Mouse (Mus musculus): ENCODE data around the gene Cfap126. TPM values are rescaled to one million over a fixed set of nuclear protein-coding genes. Genes with fewer than 3 reads are reported as not detected.
"Not testable (repeated sequence)": the region's sequence is repeated elsewhere in the genome, so short reads cannot be mapped to it uniquely, and the experiment has no call there.

Cfap126 gene
- polyA plus RNA-seq, 1 experiment: 0.39 TPM

- H3ac ChIP-seq (ENCODE audit: control insufficient read depth, insufficient read length, low read depth); H3K79me3 ChIP-seq (ENCODE audit: low read depth); H3K36me3 ChIP-seq (ENCODE audit: control insufficient read depth, insufficient read depth); H3K79me2 ChIP-seq (ENCODE audit: control insufficient read depth, insufficient read depth); H3K27me3 ChIP-seq (ENCODE audit: control insufficient read depth, insufficient read depth, insufficient read length); H3K4me3 ChIP-seq (ENCODE audit: insufficient read depth, poor library complexity, severe bottlenecking): not testable (repeated sequence)
These were observed 37.5 kb upstream of the Cfap126 start for GRCm38 (mm10) chr1:171076176-171076575.

- not testable (repeated sequence) for H3K79me2 ChIP-seq (ENCODE audit: control insufficient read depth, insufficient read depth); H3K36me3 ChIP-seq (ENCODE audit: control insufficient read depth, insufficient read depth); H3K4me3 ChIP-seq (ENCODE audit: insufficient read depth, poor library complexity, severe bottlenecking); H3ac ChIP-seq (ENCODE audit: control insufficient read depth, insufficient read length, low read depth); H3K79me3 ChIP-seq (ENCODE audit: low read depth); H3K27me3 ChIP-seq (ENCODE audit: control insufficient read depth, insufficient read depth, insufficient read length)
These were observed 36.5 kb upstream of the Cfap126 start for GRCm38 (mm10) chr1:171077192-171077591.

- not testable (repeated sequence) for H3K36me3 ChIP-seq (ENCODE audit: control insufficient read depth, insufficient read depth); H3K79me2 ChIP-seq (ENCODE audit: control insufficient read depth, insufficient read depth); H3ac ChIP-seq (ENCODE audit: control insufficient read depth, insufficient read length, low read depth); H3K4me3 ChIP-seq (ENCODE audit: insufficient read depth, poor library complexity, severe bottlenecking); H3K79me3 ChIP-seq (ENCODE audit: low read depth); H3K27me3 ChIP-seq (ENCODE audit: control insufficient read depth, insufficient read depth, insufficient read length)
These were observed 35.8 kb upstream of the Cfap126 start for GRCm38 (mm10) chr1:171077955-171078354.

GRCm38 (mm10) chr1:171078419-171078818, 35.3 kb upstream of the Cfap126 start:
- not testable (repeated sequence) for H3K4me3 ChIP-seq (ENCODE audit: insufficient read depth, poor library complexity, severe bottlenecking)

GRCm38 (mm10) chr1:171079345-171079744, 34.4 kb upstream of the Cfap126 start:
- H3K79me3 ChIP-seq (ENCODE audit: low read depth); H3K79me2 ChIP-seq (ENCODE audit: control insufficient read depth, insufficient read depth): not testable (repeated sequence)

More at GRCm38 (mm10) chr1:171078419-171078818, 35.3 kb upstream of the Cfap126 start:
- H3K36me3 ChIP-seq (ENCODE audit: control insufficient read depth, insufficient read depth); H3ac ChIP-seq (ENCODE audit: control insufficient read depth, insufficient read length, low read depth); H3K79me3 ChIP-seq (ENCODE audit: low read depth); H3K79me2 ChIP-seq (ENCODE audit: control insufficient read depth, insufficient read depth); H3K27me3 ChIP-seq (ENCODE audit: control insufficient read depth, insufficient read depth, insufficient read length): not testable (repeated sequence)

GRCm38 (mm10) chr1:171079825-171080224, 33.9 kb upstream of the Cfap126 start:
- not testable (repeated sequence) for H3K27me3 ChIP-seq (ENCODE audit: control insufficient read depth, insufficient read depth, insufficient read length); H3K36me3 ChIP-seq (ENCODE audit: control insufficient read depth, insufficient read depth); H3K79me3 ChIP-seq (ENCODE audit: low read depth); H3K79me2 ChIP-seq (ENCODE audit: control insufficient read depth, insufficient read depth); H3K4me3 ChIP-seq (ENCODE audit: insufficient read depth, poor library complexity, severe bottlenecking); H3ac ChIP-seq (ENCODE audit: control insufficient read depth, insufficient read length, low read depth)

More at GRCm38 (mm10) chr1:171079345-171079744, 34.4 kb upstream of the Cfap126 start:
- not testable (repeated sequence) for H3K36me3 ChIP-seq (ENCODE audit: control insufficient read depth, insufficient read depth); H3K27me3 ChIP-seq (ENCODE audit: control insufficient read depth, insufficient read depth, insufficient read length); H3K4me3 ChIP-seq (ENCODE audit: insufficient read depth, poor library complexity, severe bottlenecking); H3ac ChIP-seq (ENCODE audit: control insufficient read depth, insufficient read length, low read depth)

- not testable (repeated sequence) for H3K79me2 ChIP-seq (ENCODE audit: control insufficient read depth, insufficient read depth); H3K36me3 ChIP-seq (ENCODE audit: control insufficient read depth, insufficient read depth); H3K27me3 ChIP-seq (ENCODE audit: control insufficient read depth, insufficient read depth, insufficient read length); H3K4me3 ChIP-seq (ENCODE audit: insufficient read depth, poor library complexity, severe bottlenecking); H3K79me3 ChIP-seq (ENCODE audit: low read depth); H3ac ChIP-seq (ENCODE audit: control insufficient read depth, insufficient read length, low read depth)
These were observed 32.0 kb upstream of the Cfap126 start for GRCm38 (mm10) chr1:171081512-171082231.

GRCm38 (mm10) chr1:171085718-171086117, 28.0 kb upstream of the Cfap126 start:
- no peak overlapping the region for H3K4me3 ChIP-seq (ENCODE audit: insufficient read depth, poor library complexity, severe bottlenecking)
- no peaks in the 10 kb centered on the region for H3K79me2 ChIP-seq (ENCODE audit: control insufficient read depth, insufficient read depth)

GRCm38 (mm10) chr1:171088237-171088869, 25.4 kb upstream of the Cfap126 start:
- H3K79me2 ChIP-seq (ENCODE audit: control insufficient read depth, insufficient read depth); H3K36me3 ChIP-seq (ENCODE audit: control insufficient read depth, insufficient read depth); H3K79me3 ChIP-seq (ENCODE audit: low read depth); H3K27me3 ChIP-seq (ENCODE audit: control insufficient read depth, insufficient read depth, insufficient read length); H3ac ChIP-seq (ENCODE audit: control insufficient read depth, insufficient read length, low read depth); H3K4me3 ChIP-seq (ENCODE audit: insufficient read depth, poor library complexity, severe bottlenecking): not testable (repeated sequence)

More at GRCm38 (mm10) chr1:171085718-171086117, 28.0 kb upstream of the Cfap126 start:
- TF ChIP-seq MYOG (IDR thresholded peaks at IDR 0.05; ENCODE audit: control insufficient read depth, extremely low read depth, insufficient read length): no peak
- no peak for TF ChIP-seq MAX (IDR thresholded peaks at IDR 0.05)
- no peak for TF ChIP-seq MYOD1 (IDR thresholded peaks at IDR 0.05; ENCODE audit: control insufficient read depth, insufficient read length, low read depth)
- no peak for TF ChIP-seq CEBPB (IDR thresholded peaks at IDR 0.05; ENCODE audit: low read depth)
- no peak for TF ChIP-seq USF1 (IDR thresholded peaks at IDR 0.05; ENCODE audit: low read depth)
- no peak for TF ChIP-seq FOSL1 (IDR thresholded peaks at IDR 0.05; ENCODE audit: insufficient read depth, low read length, poor library complexity, severe bottlenecking)
- no peak for TF ChIP-seq CTCF (IDR thresholded peaks at IDR 0.05; ENCODE audit: control insufficient read depth, insufficient read depth, insufficient read length)
- Histone ChIP-seq H3K27me3 (ENCODE audit: control insufficient read depth, insufficient read depth, insufficient read length) (no peaks in the 10 kb centered on the region), H3K36me3 (ENCODE audit: control insufficient read depth, insufficient read depth) (no peaks in the 10 kb centered on the region), H3K79me3 (ENCODE audit: low read depth) (no peaks in the 10 kb centered on the region), H3ac (ENCODE audit: control insufficient read depth, insufficient read length, low read depth) (no peak overlapping the region)
